Mouse (Mus musculus) erythroid progenitor cell, adult 5-6 weeks (primary cell): ENCODE results near the gene Ttc24. TPM values are rescaled to one million over a fixed set of nuclear protein-coding genes. Genes with fewer than 3 reads are reported as not detected.

Source experiments
- ATAC-seq: replicated peaks from 2 replicates; pipeline ENCODE4 v1.8.0; 2016; ENCODE audit warnings: moderate number of reproducible peaks, mild to moderate bottlenecking, moderate TSS enrichment, inconsistent platforms; ENCODE audit not compliant: poor library complexity, low FRiP score, severe bottlenecking
- total RNA-seq, 2 experiments: library from RNA; stranded (forward) in 1 of 2; stranded (reverse) in 1 of 2; fragments of 150-400 nt in 1 of 2; fragments of 186-747, 209-891 nt in 1 of 2; gene quantifications; 2 replicates each; pipeline versions ENCODE4 v1.2.3 to v1.2.4; 2015 to 2017; ENCODE audit warnings: low replicate concordance in 2 of 2

Ttc24 gene
- total RNA-seq, 2 experiments from 2014 or later = not detected

DNA sequence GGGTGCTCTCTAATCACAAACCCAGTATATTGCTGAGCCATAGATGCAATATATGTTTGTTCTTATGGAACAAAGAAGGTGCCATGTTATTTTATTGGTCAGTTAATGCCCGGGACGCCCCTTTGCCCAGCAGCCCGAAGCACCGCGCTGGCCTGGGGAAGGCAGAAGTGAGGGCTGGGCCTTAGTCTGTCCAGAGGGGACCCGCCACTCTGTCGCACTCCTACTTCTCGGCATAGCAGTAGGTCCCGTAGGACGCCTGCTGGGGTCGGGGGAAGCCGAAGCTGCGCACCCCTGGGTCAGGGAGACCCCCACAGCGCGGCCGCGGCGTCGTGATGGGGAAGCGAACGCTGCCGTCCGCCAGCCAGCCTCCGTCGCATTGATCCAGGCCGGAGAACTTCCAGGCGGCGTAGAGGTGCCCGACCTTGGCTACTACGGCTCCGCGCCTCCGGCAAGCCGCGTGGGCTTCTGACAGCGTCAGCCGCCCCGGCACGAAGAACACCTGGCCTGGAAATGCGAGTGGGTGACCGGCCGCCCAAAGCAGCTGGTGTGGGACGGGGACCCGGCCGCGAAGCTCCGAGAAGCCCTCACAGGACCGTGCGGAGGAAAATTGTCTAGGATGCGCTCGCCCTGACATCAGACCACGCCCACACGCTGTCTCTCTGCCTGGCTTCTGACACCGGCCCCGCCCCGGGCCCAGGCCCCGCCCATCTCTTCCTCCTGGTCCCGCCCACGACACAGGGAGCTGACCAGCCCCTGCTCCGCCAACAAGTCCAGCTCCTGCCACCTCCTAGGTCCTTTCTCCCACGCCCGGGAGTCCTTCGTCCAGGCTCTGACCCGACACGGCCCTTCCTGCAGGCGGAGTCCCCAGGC is 55.5 kb downstream of the Ttc24 start:
- ATAC-seq = peak; percentile 85

Other genes starting within 250 kb of the Ttc24 start
- gene Sh2d2a, start 231.5 kb downstream of the Ttc24 start, total RNA-seq (2015; ENCODE audit: low replicate concordance) = 1.3 and 1.4 TPM in 2 replicates
- gene Sh2d2a, start 231.5 kb downstream of the Ttc24 start, total RNA-seq (2017; ENCODE audit: low replicate concordance) = 0.51 and 0.83 TPM in 2 replicates
- gene Prcc, start 192.7 kb downstream of the Ttc24 start, total RNA-seq (2015; ENCODE audit: low replicate concordance) = 12.6 and 17.7 TPM in 2 replicates
- gene Prcc, start 192.7 kb downstream of the Ttc24 start, total RNA-seq (2017; ENCODE audit: low replicate concordance) = 12.0 and 13.2 TPM in 2 replicates
- 255 and 262 TPM in 2 replicates for gene Hdgf, start 172.0 kb downstream of the Ttc24 start, total RNA-seq (2015; ENCODE audit: low replicate concordance)
- gene Hdgf, start 172.0 kb downstream of the Ttc24 start, total RNA-seq (2017; ENCODE audit: low replicate concordance) = 349 and 393 TPM in 2 replicates
- 68.1 and 70.4 TPM in 2 replicates for gene Mrpl24, start 158.8 kb downstream of the Ttc24 start, total RNA-seq (2015; ENCODE audit: low replicate concordance)
- gene Mrpl24, start 158.8 kb downstream of the Ttc24 start, total RNA-seq (2017; ENCODE audit: low replicate concordance) = 31.3 and 38.0 TPM in 2 replicates
- gene Isg20l2, start 148.0 kb downstream of the Ttc24 start, total RNA-seq (2015; ENCODE audit: low replicate concordance) = 13.3 and 16.8 TPM in 2 replicates
- gene Isg20l2, start 148.0 kb downstream of the Ttc24 start, total RNA-seq (2017; ENCODE audit: low replicate concordance) = 11.6 and 11.7 TPM in 2 replicates
- gene Rrnad1, start 147.6 kb downstream of the Ttc24 start, total RNA-seq (2015; ENCODE audit: low replicate concordance) = 2.5 and 5.0 TPM in 2 replicates
- gene Rrnad1, start 147.6 kb downstream of the Ttc24 start, total RNA-seq (2017; ENCODE audit: low replicate concordance) = 4.9 and 5.3 TPM in 2 replicates
- not detected in 2 replicates for gene Crabp2, start 129.6 kb downstream of the Ttc24 start, total RNA-seq (2015; ENCODE audit: low replicate concordance)
- not detected in 2 replicates for gene Crabp2, start 129.6 kb downstream of the Ttc24 start, total RNA-seq (2017; ENCODE audit: low replicate concordance)
- not detected in 2 replicates for gene Nes, start 107.2 kb downstream of the Ttc24 start, total RNA-seq (2015; ENCODE audit: low replicate concordance)
- not detected in 2 replicates for gene Nes, start 107.2 kb downstream of the Ttc24 start, total RNA-seq (2017; ENCODE audit: low replicate concordance)
- not detected in 2 replicates for gene Bcan, start 78.1 kb downstream of the Ttc24 start, total RNA-seq (2015; ENCODE audit: low replicate concordance)
- gene Bcan, start 78.1 kb downstream of the Ttc24 start, total RNA-seq (2017; ENCODE audit: low replicate concordance) = not detected in 2 replicates
- not detected in 2 replicates for gene Hapln2, start 50.7 kb downstream of the Ttc24 start, total RNA-seq (2015; ENCODE audit: low replicate concordance)
- not detected in 2 replicates for gene Hapln2, start 50.7 kb downstream of the Ttc24 start, total RNA-seq (2017; ENCODE audit: low replicate concordance)
- gene Gpatch4, start 35.2 kb downstream of the Ttc24 start, total RNA-seq (2015; ENCODE audit: low replicate concordance) = 3.6 and 8.4 TPM in 2 replicates
- gene Gpatch4, start 35.2 kb downstream of the Ttc24 start, total RNA-seq (2017; ENCODE audit: low replicate concordance) = 3.6 and 5.4 TPM in 2 replicates
- gene Naxe, start 19.8 kb downstream of the Ttc24 start, total RNA-seq (2015; ENCODE audit: low replicate concordance) = 11.9 and 12.2 TPM in 2 replicates
- gene Naxe, start 19.8 kb downstream of the Ttc24 start, total RNA-seq (2017; ENCODE audit: low replicate concordance) = 5.5 and 7.6 TPM in 2 replicates
- 29.8 and 31.4 TPM in 2 replicates for gene Iqgap3, start 3.7 kb upstream of the Ttc24 start, total RNA-seq (2015; ENCODE audit: low replicate concordance)
- 56.3 and 60.7 TPM in 2 replicates for gene Iqgap3, start 3.7 kb upstream of the Ttc24 start, total RNA-seq (2017; ENCODE audit: low replicate concordance)
- 36.9 and 37.8 TPM in 2 replicates for gene Mef2d, start 64.1 kb upstream of the Ttc24 start, total RNA-seq (2015; ENCODE audit: low replicate concordance)
- gene Mef2d, start 64.1 kb upstream of the Ttc24 start, total RNA-seq (2017; ENCODE audit: low replicate concordance) = 15.3 and 16.9 TPM in 2 replicates
- gene Rhbg, start 176.4 kb upstream of the Ttc24 start, total RNA-seq (2015; ENCODE audit: low replicate concordance) = not detected in 2 replicates
- not detected in 2 replicates for gene Rhbg, start 176.4 kb upstream of the Ttc24 start, total RNA-seq (2017; ENCODE audit: low replicate concordance)
- gene Gm38392, start 208.9 kb upstream of the Ttc24 start, total RNA-seq (2015; ENCODE audit: low replicate concordance) = not detected in 2 replicates
- gene Gm38392, start 208.9 kb upstream of the Ttc24 start, total RNA-seq (2017; ENCODE audit: low replicate concordance) = not detected in 2 replicates
- not detected in 2 replicates for gene Tsacc, start 218.7 kb upstream of the Ttc24 start, total RNA-seq (2015; ENCODE audit: low replicate concordance)
- gene Tsacc, start 218.7 kb upstream of the Ttc24 start, total RNA-seq (2017; ENCODE audit: low replicate concordance) = not detected in 2 replicates
- gene Cct3, start 218.8 kb upstream of the Ttc24 start, total RNA-seq (2015; ENCODE audit: low replicate concordance) = 105 and 118 TPM in 2 replicates
- gene Cct3, start 218.8 kb upstream of the Ttc24 start, total RNA-seq (2017; ENCODE audit: low replicate concordance) = 43.0 and 53.2 TPM in 2 replicates
- gene Glmp, start 246.7 kb upstream of the Ttc24 start, total RNA-seq (2015; ENCODE audit: low replicate concordance) = 17.7 and 47.4 TPM in 2 replicates
- gene Glmp, start 246.7 kb upstream of the Ttc24 start, total RNA-seq (2017; ENCODE audit: low replicate concordance) = 5.0 and 10.4 TPM in 2 replicates